Mouse (Mus musculus) left cerebral cortex, postnatal 10 days (tissue): ENCODE data around the gene Fhad1. TPM values are rescaled to one million over a fixed set of nuclear protein-coding genes. Genes with fewer than 3 reads are reported as not detected.
A peak's percentile ranks its signal among the peaks of the same experiment; 100 is the strongest.

ENCODE experiments used
- DNase-seq, 2 experiments: peaks; one replicate each; pipeline ENCODE4 v3.0.0; 2021 to 2022; ENCODE audit warnings: low spot score in 2 of 2, mixed read lengths in 1 of 2; ENCODE audit errors: extremely low spot score in 1 of 2
- intact Hi-C: fragments of 180-260 bp; cut with DNase I; formaldehyde crosslinking; loops from one replicate; pipeline ENCODE4 v1.15.1; 2025
- total RNA-seq, 2 experiments: library from RNA; stranded (reverse); gene quantifications; 2 replicates each; pipeline ENCODE4 v1.2.3; 2021

Fhad1 gene
- total RNA-seq, 2 experiments from 2014 or later: 2.3 to 2.7 TPM

DNA sequence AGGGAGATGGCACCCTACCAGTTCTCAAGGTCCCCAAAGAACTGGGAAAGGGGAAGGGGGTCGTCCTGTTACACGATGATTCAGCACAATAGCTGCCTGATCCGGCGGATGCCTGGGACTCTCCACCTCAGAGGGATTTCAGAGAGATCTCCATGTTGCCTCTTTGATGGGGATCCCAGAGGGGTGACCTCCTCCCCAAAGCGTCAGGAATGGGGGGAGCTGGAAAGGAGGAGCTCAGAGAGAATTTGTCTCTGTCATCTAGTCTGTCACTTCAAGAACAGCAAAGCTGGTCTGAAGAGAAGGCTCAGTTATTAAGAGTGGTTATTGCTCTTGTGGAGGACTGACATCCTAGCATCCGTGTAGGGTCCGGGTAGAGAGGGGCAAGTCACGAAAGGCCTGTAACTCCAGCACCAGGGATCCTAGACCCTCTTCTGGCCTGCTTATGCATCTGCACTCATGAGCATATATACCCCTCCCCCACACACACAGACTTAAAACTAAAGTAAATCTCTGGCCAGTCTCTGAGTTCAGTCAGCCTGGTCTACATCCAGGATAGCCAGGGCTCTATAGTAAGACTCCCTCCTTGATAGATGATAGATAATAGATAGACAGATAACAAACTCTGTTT, 139.3 kb downstream of the Fhad1 start:
- no peak for DNase-seq
- intact Hi-C loops: no loop called here

GRCm38 (mm10) chr4:141874601-141875460, 140.1 kb downstream of the Fhad1 start, which contains the start of gene Efhd2:
Gene Efhd2 (minus strand): TSS chr4:141874920.
- intact Hi-C loops: no loop called here
- DNase-seq: peak in 1 of 2 experiments; percentile 91

GRCm38 (mm10) chr4:141874111-141874600, 140.7 kb downstream of the Fhad1 start:
- DNase-seq: no peak
- intact Hi-C loops: no loop called here

- intact Hi-C loops: no loop called here
- peak in 1 of 2 experiments; percentile 60 for DNase-seq
Measured at GRCm38 (mm10) chr4:141872977-141873376, 141.9 kb downstream of the Fhad1 start.

DNA sequence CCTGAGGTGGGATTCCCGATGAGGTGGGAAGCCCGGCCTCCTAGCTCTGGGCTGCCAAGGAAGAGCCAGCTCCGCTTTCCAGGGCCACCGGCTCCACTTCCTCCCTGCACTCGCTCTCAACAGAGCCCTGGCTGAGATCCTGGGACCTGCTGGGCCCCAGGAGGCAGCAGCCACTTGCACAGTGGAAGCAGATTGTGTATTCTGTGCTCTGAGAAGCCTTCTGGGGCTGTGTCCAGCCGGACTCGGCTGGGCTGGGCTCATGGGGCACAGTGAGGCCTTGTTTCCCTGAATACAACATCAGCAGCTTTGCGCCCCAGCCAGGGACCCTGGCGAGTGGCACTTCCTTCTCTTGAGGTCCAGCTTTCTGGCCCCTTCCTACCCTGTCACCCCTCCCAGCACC, 143.0 kb downstream of the Fhad1 start:
- DNase-seq: peak; percentile 70 to 77
- intact Hi-C loops: no loop called here

GRCm38 (mm10) chr4:141871333-141871725, 143.6 kb downstream of the Fhad1 start:
- peak in 1 of 2 experiments; percentile 22 for DNase-seq
- intact Hi-C loops: no loop called here

GRCm38 (mm10) chr4:141870666-141871332, 144.1 kb downstream of the Fhad1 start:
- peak in 1 of 2 experiments; percentile 39 for DNase-seq

GRCm38 (mm10) chr4:141869436-141870215, 145.3 kb downstream of the Fhad1 start:
- DNase-seq: peak in 1 of 2 experiments; percentile 24
- intact Hi-C loops: loop anchor here (2.0 kb wide), 1 partner anchor 77 kb away; no protein-coding TSS in a partner anchor

More at GRCm38 (mm10) chr4:141870666-141871332, 144.1 kb downstream of the Fhad1 start:
- intact Hi-C loops: no loop called here

DNA sequence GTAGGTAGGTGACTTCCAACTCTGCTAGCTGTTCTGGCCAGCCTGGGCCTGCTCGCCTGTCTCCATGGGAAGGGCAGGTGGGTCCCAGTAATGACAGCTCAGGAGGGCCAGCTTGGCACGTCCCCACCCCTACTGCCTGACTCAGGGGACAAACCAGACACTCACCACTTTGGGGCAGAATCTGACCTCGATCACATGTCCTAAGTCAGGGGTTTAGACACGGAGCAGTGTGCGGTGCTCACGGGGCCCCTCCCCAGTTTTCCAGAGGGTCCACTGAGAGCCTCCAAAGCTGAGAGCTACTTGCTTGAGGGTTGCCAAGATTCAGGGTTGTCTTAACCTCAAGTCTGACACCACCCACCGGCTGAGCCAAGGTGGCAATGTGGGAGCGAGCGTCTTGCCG, 146.8 kb downstream of the Fhad1 start:
- DNase-seq: peak in 1 of 2 experiments; percentile 28
- intact Hi-C loops: loop anchor here (2.0 kb wide), 1 partner anchor 79 kb away; no protein-coding TSS in a partner anchor

GRCm38 (mm10) chr4:141867498-141867897, 147.4 kb downstream of the Fhad1 start:
- peak in 1 of 2 experiments; percentile 89 for DNase-seq
- intact Hi-C loops: no loop called here

- DNase-seq: peak in 1 of 2 experiments; percentile 67
Measured at GRCm38 (mm10) chr4:141866933-141867490, 147.9 kb downstream of the Fhad1 start.

GRCm38 (mm10) chr4:141865600-141865999, 149.3 kb downstream of the Fhad1 start:
- DNase-seq: peak in 1 of 2 experiments; percentile 13
- intact Hi-C loops: no loop called here

More at GRCm38 (mm10) chr4:141866933-141867490, 147.9 kb downstream of the Fhad1 start:
- intact Hi-C loops: no loop called here

GRCm38 (mm10) chr4:141865006-141865405, 149.9 kb downstream of the Fhad1 start:
- DNase-seq: peak in 1 of 2 experiments; percentile 13
- intact Hi-C loops: no loop called here

- intact Hi-C loops: no loop called here
- DNase-seq: peak in 1 of 2 experiments; percentile 16
Measured at GRCm38 (mm10) chr4:141864506-141864905, 150.4 kb downstream of the Fhad1 start.

DNA sequence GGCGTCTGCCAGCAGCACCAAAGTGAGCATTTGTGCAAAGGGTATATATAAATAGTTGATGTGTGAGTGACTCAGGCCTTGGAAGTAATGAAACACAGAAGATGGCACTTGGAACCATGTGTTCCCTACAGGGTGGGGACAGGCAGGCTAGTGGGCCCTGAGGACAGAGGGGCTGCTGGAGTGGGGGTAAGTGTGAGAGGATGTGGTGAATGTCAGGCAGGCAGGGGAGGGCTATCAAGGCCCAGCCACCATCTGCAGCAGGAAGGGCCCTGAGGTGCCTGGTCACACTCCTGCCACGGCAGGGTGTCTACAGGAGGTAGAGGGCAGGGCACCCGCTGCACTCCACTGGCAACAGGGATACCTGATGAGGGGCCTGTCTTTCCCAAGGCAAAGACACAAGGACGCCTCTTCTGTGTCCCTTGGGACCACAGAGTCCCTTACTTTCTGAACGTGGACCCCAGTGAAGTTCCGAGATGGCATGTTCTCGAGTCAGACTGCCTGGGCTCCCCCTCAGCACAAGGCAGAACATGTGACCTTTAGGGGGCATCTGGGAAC, 151.1 kb downstream of the Fhad1 start:
- intact Hi-C loops: no loop called here
- DNase-seq: peak in 1 of 2 experiments; percentile 26

DNA sequence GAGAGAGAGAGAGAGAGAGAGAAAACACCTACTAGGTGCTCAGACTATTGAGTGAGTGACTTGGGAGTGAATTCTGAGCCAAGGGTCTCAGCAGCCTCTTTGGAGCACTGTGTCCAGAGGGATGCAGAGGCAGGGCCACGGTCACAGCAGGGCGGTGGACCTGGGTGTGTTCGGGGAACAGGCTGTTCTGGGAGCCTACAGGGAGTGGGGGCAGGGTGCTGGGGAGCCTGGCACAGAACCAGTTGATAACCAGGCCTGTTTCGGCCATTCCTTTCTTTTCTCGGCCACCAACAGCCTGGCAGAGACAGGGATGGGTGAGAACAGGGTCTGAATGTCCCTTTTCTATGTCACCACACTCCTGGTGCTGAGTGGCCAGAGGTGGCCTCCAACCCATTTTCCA, 152.0 kb downstream of the Fhad1 start:
- DNase-seq: no peak

GRCm38 (mm10) chr4:141861591-141862295, 153.1 kb downstream of the Fhad1 start:
- DNase-seq: no peak
- intact Hi-C loops: no loop called here

More for the DNA sequence above, 152.0 kb downstream of the Fhad1 start:
- intact Hi-C loops: no loop called here
